Mouse (Mus musculus) embryo, embryonic 10 days (tissue): ENCODE results near the gene Snrk.
A peak's percentile ranks its signal among the peaks of the same experiment; 100 is the strongest.

ENCODE experiments used
- DNase-seq: peaks from one replicate; pipeline ENCODE4 v3.0.0-alpha.2; 2015; ENCODE audit warnings: low spot score

Snrk gene

GRCm38 (mm10) chr9:122117112-122117616 lies at the start of gene Snrk:
TSS of gene Snrk (plus strand) at chr9:122117266.
- peak; percentile 76 for DNase-seq

- no peak for DNase-seq
Observed at GRCm38 (mm10) chr9:122067654-122068053, 49.4 kb upstream of the Snrk start.

- DNase-seq = peak; percentile 28
Observed at GRCm38 (mm10) chr9:122069560-122070174, 47.4 kb upstream of the Snrk start.

- DNase-seq = no peak
Observed at GRCm38 (mm10) chr9:122073980-122074379, 43.1 kb upstream of the Snrk start.

- no peak for DNase-seq
Observed at GRCm38 (mm10) chr9:122074575-122074974, 42.5 kb upstream of the Snrk start.

- DNase-seq = no peak
Observed at GRCm38 (mm10) chr9:122078456-122078855, 38.6 kb upstream of the Snrk start.

GRCm38 (mm10) chr9:122083698-122084097 lies 33.4 kb upstream of the Snrk start:
- no peak for DNase-seq

- peak; percentile 39 for DNase-seq
Observed at GRCm38 (mm10) chr9:122084175-122084574, 32.9 kb upstream of the Snrk start.

GRCm38 (mm10) chr9:122084636-122085035 lies 32.4 kb upstream of the Snrk start:
- no peak for DNase-seq

- no peak for DNase-seq
Observed at GRCm38 (mm10) chr9:122085055-122085454, 32.0 kb upstream of the Snrk start.

- DNase-seq = no peak
Observed at GRCm38 (mm10) chr9:122085550-122086205, 31.4 kb upstream of the Snrk start.

- no peak for DNase-seq
Observed at GRCm38 (mm10) chr9:122087086-122087485, 30.0 kb upstream of the Snrk start.

- no peak for DNase-seq
Observed at GRCm38 (mm10) chr9:122091171-122091570, 25.9 kb upstream of the Snrk start.

GRCm38 (mm10) chr9:122091782-122092228 lies 25.3 kb upstream of the Snrk start:
- no peak for DNase-seq

- no peak for DNase-seq
Observed at GRCm38 (mm10) chr9:122094171-122094570, 22.9 kb upstream of the Snrk start.

GRCm38 (mm10) chr9:122096822-122097511 lies 20.1 kb upstream of the Snrk start:
- no peak for DNase-seq

GRCm38 (mm10) chr9:122097535-122097934 lies 19.5 kb upstream of the Snrk start:
- no peak for DNase-seq

GRCm38 (mm10) chr9:122100584-122101127 lies 16.4 kb upstream of the Snrk start:
- no peak for DNase-seq

- no peak for DNase-seq
Observed at GRCm38 (mm10) chr9:122101196-122101595, 15.9 kb upstream of the Snrk start.

GRCm38 (mm10) chr9:122103550-122104284 lies 13.3 kb upstream of the Snrk start:
- no peak for DNase-seq

- DNase-seq = no peak
Observed at GRCm38 (mm10) chr9:122104285-122104829, 12.7 kb upstream of the Snrk start.
